Mouse (Mus musculus): ENCODE measurements around the gene Dbx1.

The Dbx1 gene

DNA sequence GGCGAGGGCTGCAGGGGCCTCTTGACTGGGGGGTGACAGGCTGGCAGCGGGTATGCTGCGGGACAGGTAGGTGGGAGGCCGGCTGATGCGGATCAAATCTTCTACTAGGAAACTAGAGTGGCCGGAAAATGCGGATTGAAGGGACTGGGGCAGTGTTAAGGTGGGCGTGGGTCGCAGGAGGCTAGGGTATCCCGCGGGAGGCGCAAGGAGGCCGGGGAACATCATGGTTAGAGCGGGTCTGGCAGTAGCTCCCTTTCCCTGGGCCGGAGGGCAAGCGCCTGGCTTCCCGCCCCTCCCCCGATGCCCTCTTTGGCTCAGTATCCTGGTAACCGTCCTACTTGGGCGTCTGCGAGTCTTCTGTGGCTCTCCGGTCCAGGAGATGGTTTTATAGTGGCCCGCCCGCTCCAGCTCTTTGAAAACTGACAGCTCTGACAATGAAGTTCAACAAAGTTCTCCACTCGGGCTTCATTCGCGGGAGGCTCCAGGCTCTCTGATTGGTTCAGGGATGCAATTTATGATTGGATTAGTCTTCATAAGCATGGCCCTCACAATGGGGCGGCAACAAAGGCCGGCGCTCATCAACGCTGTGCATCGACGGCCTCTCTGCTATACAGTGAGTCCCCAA is at the start of gene Dbx1:
Gene Dbx1, minus strand, starts transcription at position 359 of the 625 bp plus-strand sequence.
- CTCF ChIA-PET = no interaction called here

DNA sequence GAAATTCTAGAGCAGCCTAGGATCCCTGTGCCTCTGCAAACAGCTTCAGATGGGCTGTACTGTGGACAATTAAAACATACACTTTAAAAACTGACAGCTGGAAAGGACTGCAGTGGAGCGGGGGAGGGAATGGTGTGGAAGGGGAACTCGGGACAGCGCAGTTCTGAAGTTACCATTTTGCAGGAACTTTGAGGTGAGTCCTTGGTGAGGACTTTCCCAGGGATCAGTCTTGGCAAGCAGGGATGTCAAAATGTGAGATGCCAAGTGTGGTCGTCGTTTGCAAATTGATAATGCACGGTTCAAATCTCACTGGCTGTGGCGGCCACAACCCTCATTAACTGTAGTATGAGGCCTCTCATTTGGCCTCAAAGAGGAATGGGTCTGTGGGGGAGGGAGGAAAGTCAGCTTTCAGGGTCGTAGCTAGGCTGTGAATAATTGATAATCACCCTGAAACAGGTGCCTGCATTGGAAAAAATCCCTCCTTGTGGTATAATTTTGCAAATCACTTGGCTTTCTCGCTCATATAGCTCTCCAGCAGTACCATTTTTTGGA is 42.3 kb upstream of the Dbx1 start:
- CTCF ChIA-PET = no interaction called here

DNA sequence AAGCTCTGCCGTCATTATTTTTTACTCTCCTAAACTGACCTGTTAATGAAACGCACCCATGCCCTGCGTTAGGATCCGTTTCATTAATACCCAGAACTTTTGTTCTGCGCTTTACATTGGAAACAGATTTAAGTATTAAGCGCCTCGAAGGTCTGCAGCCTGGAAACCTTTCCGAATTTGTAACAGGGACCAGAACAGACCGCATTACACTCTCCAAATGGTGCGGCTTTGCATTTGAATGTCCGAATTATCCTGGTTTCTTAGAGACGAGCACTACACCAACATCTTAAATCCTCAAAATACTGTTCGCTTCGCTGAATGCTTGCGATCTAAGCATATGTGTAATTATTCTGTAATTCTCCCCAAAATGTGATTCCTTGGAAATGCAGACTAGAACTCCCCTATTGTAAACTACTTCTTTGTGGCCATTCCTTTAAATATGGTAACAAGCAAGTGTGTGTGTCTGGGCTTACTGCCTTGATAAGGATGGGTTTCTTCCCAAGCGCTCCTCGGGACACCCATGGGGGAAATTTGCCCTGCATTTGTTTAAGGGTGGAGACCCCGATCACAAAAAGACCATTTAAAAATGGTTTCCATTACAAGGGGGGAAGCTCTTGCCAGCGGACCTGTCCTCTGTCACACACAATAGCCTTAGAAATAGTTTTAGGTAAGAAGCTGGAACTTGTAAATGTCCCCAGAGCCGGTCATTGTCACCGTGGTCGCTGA is 41.6 kb upstream of the Dbx1 start:
- CTCF ChIA-PET = no interaction called here

DNA sequence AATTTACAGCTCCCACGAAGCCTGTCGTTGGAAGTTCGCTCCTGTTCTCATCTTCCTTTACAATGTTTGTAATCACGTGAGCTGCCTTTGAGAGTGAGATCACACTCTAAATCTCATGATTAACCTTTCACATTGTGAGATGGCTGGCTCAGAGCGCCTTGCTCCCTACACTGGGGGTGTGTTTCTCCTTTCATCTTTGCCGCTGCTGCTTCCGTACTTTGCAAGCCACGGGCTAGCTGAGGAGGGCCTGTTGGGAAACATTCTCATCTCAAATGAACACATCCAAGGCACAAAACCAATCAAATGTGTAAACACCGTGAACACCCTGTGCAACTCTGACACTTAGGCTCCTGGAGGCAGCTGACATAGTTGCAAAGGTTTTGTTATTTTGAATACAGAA is 40.5 kb upstream of the Dbx1 start:
- CTCF ChIA-PET = no interaction called here

DNA sequence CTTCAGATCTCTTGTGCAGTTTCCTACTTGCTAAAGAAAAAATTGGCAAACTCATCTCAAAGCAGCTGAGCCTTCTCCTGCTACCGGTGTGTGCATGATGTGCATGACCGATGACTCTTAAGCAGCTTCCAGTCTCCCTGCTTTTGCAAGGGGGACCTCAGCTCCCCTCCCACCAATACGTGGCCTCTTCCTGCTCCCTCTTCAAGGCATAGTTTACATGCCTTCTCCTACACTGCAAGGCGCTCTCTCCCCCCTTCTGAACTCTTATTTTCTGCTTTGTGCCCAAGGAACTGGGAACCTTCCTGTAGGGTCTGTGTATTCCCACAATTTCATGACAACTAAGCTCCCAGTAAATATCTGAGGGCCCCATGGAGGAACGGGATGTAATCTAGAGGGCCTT is 40.0 kb upstream of the Dbx1 start:
- CTCF ChIA-PET = no interaction called here

DNA sequence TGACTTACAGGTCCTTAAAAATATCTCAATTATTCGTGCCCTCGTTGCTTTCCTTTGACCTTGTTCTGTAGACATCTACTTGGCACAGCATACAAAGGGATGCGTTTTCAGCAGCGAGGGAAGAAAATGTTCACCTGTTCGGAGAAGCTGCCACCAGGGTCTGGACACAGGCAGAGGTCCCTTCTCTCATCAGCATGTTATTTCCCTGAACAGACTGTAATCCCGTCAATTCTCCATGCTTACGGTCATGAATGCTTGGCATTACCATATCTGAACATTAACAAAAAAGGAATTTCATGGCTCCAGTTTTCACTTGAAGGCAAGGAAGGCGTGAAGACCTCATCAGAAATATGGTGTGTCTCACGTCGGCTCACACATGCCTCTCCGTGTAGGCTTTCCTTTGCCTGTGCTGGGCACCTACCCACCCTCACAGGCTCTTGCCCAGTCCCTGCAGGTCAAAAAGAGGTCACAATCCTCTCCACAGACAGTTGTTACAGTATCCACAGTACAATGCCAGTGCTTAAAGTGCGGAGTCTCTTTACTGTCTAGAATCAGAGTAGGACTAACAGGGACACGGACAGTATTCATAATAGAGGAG is 31.7 kb upstream of the Dbx1 start:
- CTCF ChIA-PET = interaction anchor here (0.5 kb wide), 1 partner anchor 371 kb away, joined by 3 read pairs; no protein-coding TSS in a partner anchor

DNA sequence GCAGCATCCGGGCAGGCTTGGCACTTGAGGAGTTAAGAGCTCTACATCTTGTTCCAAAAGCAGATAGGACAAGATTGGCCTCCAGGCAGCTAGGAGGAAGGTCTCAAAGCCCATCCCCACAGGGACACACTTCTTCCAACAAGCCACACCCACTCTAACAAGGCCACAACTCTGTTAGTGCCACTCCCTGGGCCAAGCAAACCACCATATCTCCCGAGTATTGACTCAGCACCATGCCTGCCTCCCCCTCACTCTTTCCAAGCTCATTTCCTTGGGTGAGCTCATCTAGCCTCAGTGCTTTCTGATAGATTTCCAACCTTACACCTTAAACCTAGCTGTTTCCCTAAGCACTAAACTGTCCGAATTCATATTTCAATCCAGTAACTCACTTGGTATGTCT is 26.9 kb upstream of the Dbx1 start:
- CTCF ChIA-PET = no interaction called here

DNA sequence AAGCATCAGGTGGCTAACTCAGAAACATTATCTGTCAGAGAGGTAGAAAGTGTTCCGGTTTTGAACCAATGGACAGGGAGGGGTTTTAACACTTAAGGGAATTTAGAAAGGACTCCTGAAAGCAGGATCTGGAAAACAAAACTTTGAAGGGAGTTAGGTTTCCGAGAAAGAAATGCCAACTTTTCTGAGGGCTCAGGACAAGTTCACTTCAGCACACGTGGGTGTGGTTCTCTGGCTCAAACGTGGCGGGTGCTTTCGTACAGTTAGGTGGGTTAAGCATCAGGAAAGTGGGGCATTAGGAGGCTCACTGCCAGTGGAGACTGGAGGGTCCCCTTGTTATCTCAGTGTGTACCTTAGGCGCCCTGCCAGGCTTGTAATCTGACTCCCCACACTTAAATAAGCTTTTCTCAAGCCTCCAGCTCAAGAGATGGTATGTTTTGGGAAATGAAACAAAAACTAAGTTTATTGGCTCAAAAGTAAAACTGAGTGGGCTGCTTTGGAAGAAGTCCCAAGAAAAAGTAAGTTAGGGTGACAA is 25.9 kb upstream of the Dbx1 start:
- CTCF ChIA-PET = no interaction called here

DNA sequence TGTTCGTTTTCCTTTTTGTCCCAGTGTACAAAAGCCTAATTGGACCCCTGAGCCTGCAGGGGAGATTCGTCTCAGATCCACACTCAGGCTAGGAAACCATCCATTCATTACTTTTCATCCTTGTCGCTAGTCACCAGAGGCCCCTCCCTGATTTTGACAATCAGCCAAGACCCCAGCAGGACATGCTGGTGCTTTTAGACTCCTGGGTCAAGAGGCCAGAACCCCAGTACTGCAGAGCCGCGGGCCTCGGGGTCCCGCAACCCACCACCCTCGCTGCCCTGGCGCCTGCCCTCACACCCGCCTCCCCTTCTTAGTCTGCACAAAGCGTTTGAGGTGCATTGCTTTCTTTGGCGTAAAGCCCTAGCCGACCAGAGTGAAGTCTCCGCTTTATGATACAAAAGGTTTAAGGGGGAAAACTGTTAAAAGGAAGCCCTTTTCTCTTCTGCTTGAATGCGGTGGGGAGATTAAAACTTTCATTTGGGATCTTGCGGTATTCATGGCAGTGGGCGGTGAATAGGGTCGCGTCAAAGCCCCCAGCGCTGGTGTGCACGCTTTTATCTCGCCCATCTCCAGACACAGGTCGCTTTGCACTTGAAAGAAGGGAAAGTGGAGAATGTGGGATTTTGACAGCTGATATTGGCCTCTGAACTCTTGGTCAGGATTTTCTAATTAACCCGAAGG is 25.3 kb upstream of the Dbx1 start:
- CTCF ChIA-PET = no interaction called here

DNA sequence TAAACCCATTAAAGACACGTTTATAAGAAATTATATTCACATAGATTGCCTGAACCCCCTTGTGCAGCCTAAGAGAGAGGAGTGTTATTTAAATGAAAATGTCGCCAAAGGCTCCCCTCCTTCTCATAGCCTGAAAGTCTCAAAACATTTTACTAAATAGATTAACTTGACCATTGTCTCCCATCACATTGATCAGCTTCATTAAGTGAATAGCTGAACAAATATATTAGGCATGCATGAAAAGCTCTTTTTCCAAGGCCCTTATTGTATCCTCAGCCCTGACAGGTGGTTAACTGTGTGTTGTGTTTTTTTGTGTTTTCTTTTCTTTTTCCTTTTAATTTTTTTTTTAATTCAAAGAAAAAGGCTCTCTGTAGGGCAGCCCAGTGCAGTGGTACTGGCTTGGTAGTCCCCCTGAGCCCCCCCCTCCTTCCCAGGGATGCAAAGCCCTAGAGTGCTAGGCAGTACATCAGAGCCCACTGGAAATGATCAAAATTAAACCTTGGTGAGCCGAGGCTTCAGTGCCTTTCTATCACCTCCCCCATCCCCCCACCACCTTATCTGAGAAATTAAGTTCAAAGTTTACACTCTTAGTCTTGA is 4.2 kb upstream of the Dbx1 start:
- CTCF ChIA-PET = no interaction called here

DNA sequence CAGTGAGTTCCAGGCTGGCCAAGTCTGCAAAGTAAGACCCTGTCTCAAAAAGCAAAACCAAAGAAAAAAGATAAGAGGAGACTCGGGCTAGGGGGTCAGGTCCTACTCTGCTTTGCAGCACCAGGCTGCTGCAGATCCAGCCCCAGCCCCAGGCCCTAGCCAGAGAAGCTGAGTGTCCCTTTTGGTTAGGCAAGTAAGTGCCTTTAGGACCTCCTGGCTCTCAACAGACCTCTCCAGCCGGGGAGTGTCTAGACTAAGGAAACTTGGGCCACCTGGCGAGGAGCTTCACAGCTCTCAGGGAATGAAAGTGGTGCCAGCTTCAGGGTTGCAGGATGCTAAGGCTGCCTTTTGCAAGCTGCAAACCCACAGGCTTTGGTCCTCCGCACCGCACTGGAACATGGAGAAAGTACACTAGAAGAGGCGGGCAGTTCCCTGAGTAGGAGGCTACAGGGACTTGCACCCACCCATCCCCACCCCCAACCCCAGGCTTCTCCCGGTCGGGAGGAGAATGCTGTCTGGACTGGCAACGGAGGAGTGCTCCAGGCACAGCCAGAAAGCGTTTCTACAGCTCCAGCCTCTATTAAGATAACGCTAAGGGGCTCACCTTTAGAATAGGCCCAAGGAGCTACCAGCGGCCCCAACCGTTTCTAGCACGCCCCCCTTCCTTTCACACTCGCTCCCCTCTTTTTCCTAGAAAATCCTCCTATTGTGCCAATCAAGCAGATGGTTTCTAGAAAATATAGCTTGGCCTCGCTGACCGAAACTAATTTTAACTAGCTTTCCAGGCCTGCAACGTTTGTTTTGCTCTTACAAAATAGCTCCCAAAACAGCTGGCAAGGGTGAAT is 3.4 kb upstream of the Dbx1 start:
- CTCF ChIA-PET = no interaction called here

DNA sequence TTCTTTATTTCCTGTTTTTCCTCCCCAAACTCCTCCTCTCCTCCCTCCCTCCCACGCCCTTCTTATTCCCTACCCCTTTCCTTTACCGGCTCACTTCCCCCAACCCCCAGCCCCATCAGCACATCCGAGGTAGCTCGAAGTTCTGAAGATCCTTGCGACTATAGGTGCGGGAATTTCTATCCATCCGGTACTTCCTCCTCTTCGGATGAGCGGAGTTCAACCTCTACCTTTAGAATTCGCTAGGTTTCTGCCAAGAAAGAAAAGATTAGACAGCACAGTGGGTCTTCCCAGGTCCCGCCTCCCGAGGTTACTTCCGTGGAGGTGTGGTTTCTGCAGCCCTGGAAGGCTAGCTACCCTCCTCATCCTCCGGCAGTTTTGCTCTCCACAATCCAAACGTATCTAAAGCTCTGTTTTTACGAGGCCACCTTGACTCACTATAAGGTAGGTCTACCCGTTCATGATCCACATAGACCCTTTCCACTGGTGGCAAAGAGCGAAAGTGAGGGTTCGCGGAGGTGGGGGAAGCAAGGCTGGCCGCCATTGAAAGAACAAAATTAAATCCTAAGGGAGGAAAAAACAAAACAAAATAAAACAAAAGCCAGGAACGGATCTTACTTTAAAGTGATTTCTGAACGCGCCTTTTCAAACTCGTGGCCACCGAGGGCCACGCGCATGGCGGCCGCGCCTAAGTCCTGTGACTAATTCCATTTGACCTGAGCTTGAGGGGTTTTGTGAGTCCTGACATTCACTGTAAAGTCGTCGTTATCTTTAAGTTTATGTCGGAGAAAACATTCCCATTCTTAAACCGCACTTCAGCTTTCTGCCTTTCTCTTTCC is 2.5 kb upstream of the Dbx1 start:
- CTCF ChIA-PET = interaction anchor here (0.6 kb wide), 1 partner anchor 14 kb away, joined by 7 read pairs; no protein-coding TSS in a partner anchor

DNA sequence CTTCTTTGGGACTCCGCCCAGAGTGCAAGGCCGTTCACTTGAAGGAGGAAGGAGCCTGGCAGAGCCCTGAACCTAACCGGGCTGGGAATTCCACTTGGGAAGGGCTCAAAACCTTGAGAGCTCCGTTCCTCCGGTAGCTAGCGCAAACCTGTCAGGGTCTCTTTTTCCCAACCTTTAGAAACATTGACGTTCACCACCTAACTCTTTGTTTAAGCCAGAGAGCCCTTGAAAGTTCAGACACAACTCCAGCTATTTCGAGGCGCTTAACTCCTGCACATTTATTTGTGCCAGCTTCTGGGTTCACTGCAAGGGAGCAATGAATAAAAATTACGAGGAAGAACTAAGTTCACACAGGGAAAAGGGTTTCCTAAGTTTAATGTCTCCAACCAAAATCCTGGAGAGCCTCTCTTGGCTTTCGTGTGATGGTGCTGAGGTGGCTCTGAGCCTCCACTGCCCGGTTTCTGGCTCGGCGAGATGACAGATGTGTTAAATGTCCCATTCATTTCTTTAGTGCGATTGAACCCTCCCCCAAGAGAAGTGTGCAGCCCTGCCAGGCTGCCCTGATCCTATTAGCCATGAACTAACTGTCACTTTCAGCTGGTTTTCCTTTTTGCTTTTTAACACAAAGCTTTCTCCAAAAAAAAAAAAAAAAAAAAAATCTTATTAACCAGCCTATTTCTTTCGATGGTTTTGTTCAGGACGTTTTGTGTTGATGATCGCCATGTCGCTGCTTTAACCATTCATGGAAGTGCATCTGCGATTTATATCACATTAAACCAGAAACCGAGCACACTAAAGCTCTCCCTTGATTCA is 1.4 kb upstream of the Dbx1 start:
- CTCF ChIA-PET = interaction anchor here (0.6 kb wide), 1 partner anchor 13 kb away, joined by 7 read pairs; no protein-coding TSS in a partner anchor

DNA sequence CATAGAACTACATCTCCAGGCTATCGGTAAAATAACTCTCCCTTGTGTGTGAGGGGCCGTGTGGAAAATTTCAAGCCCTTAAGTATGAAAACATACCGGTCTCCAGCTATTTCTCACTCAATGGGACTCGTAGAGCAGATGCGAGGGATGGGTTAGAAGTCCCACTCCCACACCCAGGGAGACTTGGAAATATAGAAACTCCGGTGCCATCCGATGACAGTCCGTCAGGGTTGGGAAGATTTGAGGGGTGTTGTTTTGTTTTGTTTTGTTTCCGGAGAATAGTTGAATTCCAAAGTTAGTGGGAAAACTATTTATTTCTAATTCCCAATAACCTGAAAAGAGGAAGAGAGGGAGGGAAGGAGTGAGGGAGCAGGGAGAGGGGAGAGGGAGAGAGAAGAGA is 632 bp upstream of the Dbx1 start:
- CTCF ChIA-PET = no interaction called here

DNA sequence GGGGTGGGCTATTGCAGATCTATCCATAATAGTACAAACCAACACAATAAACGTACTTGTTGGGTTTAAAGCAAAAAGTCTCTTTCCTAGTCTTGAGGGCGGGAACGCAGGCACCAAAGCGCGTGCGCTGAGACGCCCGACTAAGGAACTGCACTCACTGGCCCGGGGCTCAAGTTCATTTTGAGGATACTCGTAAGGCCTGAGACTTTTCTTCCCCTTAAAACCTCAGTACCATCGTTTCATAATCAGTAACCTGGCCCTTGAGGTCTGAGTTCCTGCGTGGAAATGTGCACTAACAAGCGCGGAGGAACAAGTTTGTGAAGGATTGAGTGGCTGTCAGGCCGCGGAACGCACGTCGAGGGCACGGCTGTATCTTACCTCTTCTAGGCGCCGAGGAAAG is 678 bp downstream of the Dbx1 start:
- CTCF ChIA-PET = no interaction called here

DNA sequence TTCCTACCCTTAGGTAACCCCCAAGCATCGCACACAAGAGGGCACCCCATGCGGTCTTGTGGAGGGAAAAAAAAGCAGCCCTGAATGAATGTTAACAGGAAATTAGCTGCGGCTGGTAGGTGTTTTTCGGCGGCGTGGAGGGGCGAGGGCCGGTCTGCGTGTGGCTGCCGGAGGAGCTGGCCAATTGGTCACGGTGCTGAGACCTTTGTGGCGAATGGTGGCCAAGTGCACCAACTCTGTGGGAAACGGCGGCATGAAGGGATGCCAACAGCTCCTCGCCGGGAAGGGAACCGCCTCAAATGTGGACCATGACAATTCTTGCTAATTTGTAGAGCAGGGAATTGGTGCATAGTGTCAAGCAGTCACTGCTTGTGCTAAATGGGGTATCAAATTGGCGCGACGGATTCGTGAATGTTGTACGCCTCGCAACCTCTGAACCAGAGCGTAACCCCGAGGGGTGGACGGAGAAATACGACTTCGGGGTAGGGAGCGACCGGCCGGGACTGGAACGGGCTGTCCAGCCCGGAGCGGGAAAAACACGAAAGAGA is 1.5 kb downstream of the Dbx1 start:
- CTCF ChIA-PET = no interaction called here

DNA sequence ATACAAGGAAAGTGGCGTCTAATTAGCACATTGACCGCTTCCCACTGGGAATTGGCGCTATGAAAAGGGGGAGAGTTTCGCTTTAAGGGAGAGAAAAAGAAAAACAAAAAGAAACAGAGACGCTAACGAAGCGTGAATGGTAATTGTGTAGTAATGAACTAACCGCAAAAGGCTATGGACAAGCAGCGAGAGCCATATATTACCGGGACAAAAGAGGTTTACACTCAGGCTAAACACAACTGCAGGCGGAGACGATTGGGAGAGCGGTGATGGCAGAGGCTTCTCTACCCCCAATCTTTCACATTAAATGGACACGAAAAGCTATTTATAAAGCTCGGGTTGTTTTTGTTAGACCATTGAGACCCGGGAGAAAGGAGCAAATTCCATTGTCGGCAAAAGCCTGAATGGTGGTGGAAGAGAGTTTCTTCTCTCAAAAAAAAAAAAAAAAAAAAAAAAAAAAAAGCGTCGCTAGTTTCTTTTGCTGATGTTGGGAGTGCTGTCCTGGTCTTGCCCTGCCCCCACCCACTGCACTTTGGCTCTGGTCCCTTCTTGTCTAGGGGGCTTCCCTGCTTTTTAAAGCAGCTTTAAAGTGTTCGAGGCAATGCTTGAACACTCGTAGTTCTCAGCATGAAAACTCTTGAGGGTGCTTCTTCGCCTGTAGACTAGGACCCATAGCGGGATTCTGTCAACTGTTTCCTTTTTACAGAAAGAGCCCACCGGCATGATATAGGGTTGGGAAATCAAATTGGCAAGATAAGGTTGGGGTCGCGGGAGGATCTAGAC is 2.2 kb downstream of the Dbx1 start:
- CTCF ChIA-PET = no interaction called here

DNA sequence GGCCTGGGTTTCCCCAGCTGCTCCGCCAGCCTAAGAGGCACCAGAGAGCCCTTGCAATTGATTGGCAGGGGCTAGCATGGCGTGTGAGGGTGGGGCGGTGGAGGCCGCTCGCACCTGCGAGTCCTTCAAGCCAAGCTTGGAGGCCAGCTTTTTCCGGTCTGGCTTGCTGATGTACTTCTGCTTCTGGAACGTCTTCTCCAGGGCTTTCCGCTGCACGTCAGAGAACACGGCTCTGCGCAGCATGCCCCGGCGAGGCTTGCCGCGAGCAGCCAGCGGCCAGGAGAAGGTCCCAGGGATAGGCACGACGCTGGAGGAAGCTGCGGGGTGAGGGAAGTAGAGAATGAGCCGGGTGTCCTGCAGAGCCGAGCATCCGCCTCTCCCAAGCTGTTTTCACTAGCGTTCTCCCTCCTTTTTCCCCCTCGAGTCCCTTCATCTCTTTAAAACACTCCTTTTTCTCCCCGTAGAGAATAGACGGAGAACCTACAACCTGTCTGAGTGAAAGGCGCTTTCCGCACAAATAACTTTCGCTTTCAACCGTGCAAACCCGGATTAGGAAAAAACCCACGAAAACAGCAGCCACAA is 3.2 kb downstream of the Dbx1 start:
- CTCF ChIA-PET = no interaction called here

All from spleen, embryonic (tissue).